Mouse (Mus musculus): ENCODE data around the gene Vps33b. TPM values are rescaled to one million over a fixed set of nuclear protein-coding genes. Genes with fewer than 3 reads are reported as not detected.

The Vps33b gene
- total and polyA plus RNA-seq, 3 experiments = 23.4 to 24.9 TPM; not detected in 1

DNA sequence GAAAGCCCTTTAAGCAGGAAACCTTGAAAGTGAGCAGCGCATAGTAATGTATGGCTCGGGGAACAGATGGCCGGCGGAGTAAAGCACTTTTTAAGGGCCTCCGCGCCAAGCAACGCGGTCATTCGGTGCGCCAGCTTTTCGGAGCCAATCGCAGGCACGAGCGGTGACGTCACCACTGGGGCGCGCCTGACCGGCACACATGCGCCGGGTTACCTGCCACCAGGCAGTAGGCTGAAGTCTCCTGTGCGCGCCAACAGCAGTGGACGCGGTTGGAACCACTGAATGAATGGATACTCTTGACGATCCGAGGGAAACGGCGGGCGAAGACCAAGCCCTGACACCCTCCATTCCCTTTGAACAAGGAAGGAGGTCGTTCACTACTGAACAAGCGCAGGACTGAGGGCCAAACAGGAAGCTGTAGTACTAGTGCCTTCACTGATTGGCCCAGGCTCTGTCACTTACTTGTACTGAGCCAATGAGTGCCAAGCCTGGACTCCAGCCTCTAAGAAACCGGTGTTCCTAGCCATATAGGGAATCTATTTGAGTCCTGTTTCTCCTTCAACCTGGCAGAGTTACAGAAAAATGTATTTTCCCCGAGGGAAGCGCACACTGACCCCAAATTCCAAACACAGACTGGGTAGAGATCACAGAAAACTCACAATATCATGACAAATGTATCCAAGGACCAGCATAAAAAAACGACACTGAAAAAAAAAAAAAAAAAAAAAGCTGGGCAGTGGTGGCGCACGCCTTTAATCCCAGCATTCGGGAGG lies 54.8 kb downstream of the Vps33b start, which contains the start of gene Rccd1:
TSS of gene Rccd1 (minus strand) at position 412 of the 773 bp plus-strand sequence.
- H3K79me2 ChIP-seq (ENCODE audit: control insufficient read depth, insufficient read depth, low read length, poor library complexity) = peaks cover 24% of the 10 kb centered on the region
- H3K4me1 ChIP-seq (ENCODE audit: control insufficient read depth in 1 of 2, insufficient read depth in 2 of 2, low read length in 2 of 2) = peaks cover 0 to 7% of the 10 kb centered on the region in 2 experiments; a peak in 2 of 4 replicates
- H3K27ac ChIP-seq (ENCODE audit: control insufficient read depth, low read depth, low read length) = peak within 1 kb of the TSS; percentile 97
- peaks cover 2 to 4% of the 10 kb centered on the region in 2 experiments for H3K36me3 ChIP-seq (ENCODE audit: control insufficient read depth in 1 of 2, insufficient read depth in 2 of 2, low read length in 2 of 2)
- H3K9ac ChIP-seq (ENCODE audit: control insufficient read depth, low read depth, low read length, poor library complexity, severe bottlenecking) = peak within 1 kb of the TSS; percentile 97
- H3K9me3 ChIP-seq (replicated peaks; ENCODE audit: insufficient read depth, low read length) = no peaks in the 10 kb centered on the region
- peak; percentile 98 for DNase-seq (ENCODE audit: low read depth, low spot score)
- peak within 1 kb of the TSS; percentile 81 to 94 for H3K4me3 ChIP-seq (ENCODE audit: control insufficient read depth in 1 of 2, insufficient read depth in 1 of 2, low read depth in 2 of 2, low read length in 2 of 2)
- no peaks in the 10 kb centered on the region for H3K27me3 ChIP-seq (ENCODE audit: control insufficient read depth in 1 of 2, insufficient read depth in 2 of 2, low read length in 2 of 2)
- TF ChIP-seq MYC (IDR thresholded peaks at IDR 0.05; ENCODE audit: low read depth, low read length) = peak; percentile 89
- TF ChIP-seq POLR2AphosphoS2 (IDR thresholded peaks at IDR 0.05; ENCODE audit: low read length) = peak; percentile 96
- TF ChIP-seq CHD1 (IDR thresholded peaks at IDR 0.05; ENCODE audit: low read depth, low read length) = no peak
- TF ChIP-seq MAZ (IDR thresholded peaks at IDR 0.05; ENCODE audit: low read depth, low read length) = no peak
- TF ChIP-seq MYB (IDR thresholded peaks at IDR 0.05; ENCODE audit: low read depth, low read length) = no peak
- no peak for TF ChIP-seq TAL1 (IDR thresholded peaks at IDR 0.05; ENCODE audit: low read length)
- TF ChIP-seq TBP (IDR thresholded peaks at IDR 0.05; ENCODE audit: low read depth, low read length) = peak; percentile 91
- TF ChIP-seq MXI1 (IDR thresholded peaks at IDR 0.05; ENCODE audit: low read depth, low read length) = peak; percentile 94
- no peak for TF ChIP-seq ZC3H11A (IDR thresholded peaks at IDR 0.05; ENCODE audit: low read depth, low read length)
- TF ChIP-seq CTCF (IDR thresholded peaks at IDR 0.05 in 2 of 3, conservative IDR thresholded peaks at IDR 0.05 in 1 of 3; ENCODE audit: control insufficient read depth in 1 of 3, insufficient read depth in 1 of 3, low read depth in 2 of 3, low read length in 3 of 3, poor library complexity in 1 of 3, severe bottlenecking in 1 of 3) = no peak
- TF ChIP-seq E2F4 (IDR thresholded peaks at IDR 0.05; ENCODE audit: borderline replicate concordance, low read depth, low read length) = peak; percentile 82; the same call in 1 of the 2 replicates
- TF ChIP-seq UBTF (IDR thresholded peaks at IDR 0.05; ENCODE audit: borderline replicate concordance, insufficient read depth, low read depth, low read length) = no peak
- peak; percentile 35; the same call in 1 of the 2 replicates for TF ChIP-seq USF1 (IDR thresholded peaks at IDR 0.05; ENCODE audit: low read depth, low read length)
- no peak; the same call in 1 of the 2 replicates for TF ChIP-seq SMC3 (IDR thresholded peaks at IDR 0.05; ENCODE audit: low read depth, low read length)
- TF ChIP-seq GABPA (IDR thresholded peaks at IDR 0.05; ENCODE audit: low read depth, low read length) = no peak
- TF ChIP-seq JUND (IDR thresholded peaks at IDR 0.05; ENCODE audit: low read depth, low read length) = peak; percentile 39; the same call in 1 of the 2 replicates
- peak; percentile 97 for TF ChIP-seq SIN3A (IDR thresholded peaks at IDR 0.05; ENCODE audit: low read length)
- TF ChIP-seq EP300 (IDR thresholded peaks at IDR 0.05; ENCODE audit: low read depth in 1 of 2, low read length in 2 of 2) = no peak
- peak; percentile 73 for TF ChIP-seq NRF1 (IDR thresholded peaks at IDR 0.05; ENCODE audit: insufficient read depth, low read depth, low read length, poor library complexity, severe bottlenecking)
- TF ChIP-seq RAD21 (IDR thresholded peaks at IDR 0.05; ENCODE audit: low read depth, low read length) = no peak
- TF ChIP-seq BHLHE40 (IDR thresholded peaks at IDR 0.05; ENCODE audit: borderline replicate concordance, low read depth, low read length) = no peak
- TF ChIP-seq MAFK (IDR thresholded peaks at IDR 0.05; ENCODE audit: borderline replicate concordance, low read depth, low read length) = no peak
- TF ChIP-seq KAT2A (conservative IDR thresholded peaks at IDR 0.05; ENCODE audit: low read depth, low read length) = no peak; the same call in 1 of the 2 replicates
- peak; percentile 97 for TF ChIP-seq NELFE (IDR thresholded peaks at IDR 0.05; ENCODE audit: low read depth, low read length)
- TF ChIP-seq GATA1 (IDR thresholded peaks at IDR 0.05; ENCODE audit: low read depth, low read length) = no peak
- no peak for TF ChIP-seq ZKSCAN1 (IDR thresholded peaks at IDR 0.05; ENCODE audit: low read depth, low read length)
- peak; percentile 62 for TF ChIP-seq ETS1 (IDR thresholded peaks at IDR 0.05; ENCODE audit: low read depth, low read length)
- peak; percentile 80 for TF ChIP-seq ELF1 (IDR thresholded peaks at IDR 0.05; ENCODE audit: low read depth, low read length)
- TF ChIP-seq HCFC1 (IDR thresholded peaks at IDR 0.05; ENCODE audit: low read depth, low read length) = peak; percentile 84
- TF ChIP-seq RCOR1 (IDR thresholded peaks at IDR 0.05; ENCODE audit: low read depth, low read length) = no peak
- TF ChIP-seq POLR2AphosphoS5 (IDR thresholded peaks at IDR 0.05; ENCODE audit: borderline replicate concordance, low read depth, low read length) = peak; percentile 52; the same call in 1 of the 2 replicates
- peak; percentile 86 for TF ChIP-seq ZNF384 (IDR thresholded peaks at IDR 0.05; ENCODE audit: low read depth, low read length)
- peak; percentile 39; the same call in 1 of the 2 replicates for TF ChIP-seq TCF12 (IDR thresholded peaks at IDR 0.05; ENCODE audit: low read depth, low read length)
- TF ChIP-seq MAX (IDR thresholded peaks at IDR 0.05; ENCODE audit: low read length) = peak; percentile 88
- TF ChIP-seq MEF2A (IDR thresholded peaks at IDR 0.05; ENCODE audit: extremely low read depth, insufficient replicate concordance, low read depth, low read length, poor library complexity, severe bottlenecking) = no peak
